Mouse (Mus musculus): ENCODE results near the gene Grhl3. TPM values are rescaled to one million over a fixed set of nuclear protein-coding genes. Genes with fewer than 3 reads are reported as not detected.
A peak's percentile ranks its signal among the peaks of the same experiment; 100 is the strongest.

Grhl3 gene
- polyA plus RNA-seq, 1 experiment from 2014 or later = 4.2 TPM

GRCm38 (mm10) chr4:135581222-135581910 is 7.9 kb upstream of the Grhl3 start:
- no peak overlapping the region for H3K4me3 ChIP-seq (ENCODE audit: low read depth, low read length)
- ATAC-seq (ENCODE audit: insufficient read depth, low FRiP score, low TSS enrichment) = no peak
- no peak overlapping the region for H3K4me2 ChIP-seq (ENCODE audit: low read depth)
- H3K27ac ChIP-seq (ENCODE audit: low read depth, low read length) = no peak overlapping the region
- H3K36me3 ChIP-seq (ENCODE audit: control insufficient read depth, insufficient read depth, low read length) = no peaks in the 10 kb centered on the region
- 26% methylated on average over 12 of the region's 12 CpGs for WGBS
- H3K27me3 ChIP-seq (ENCODE audit: control insufficient read depth, insufficient read depth, low read length) = no peaks in the 10 kb centered on the region
- no peak overlapping the region for H3K9ac ChIP-seq (ENCODE audit: low read length)
- H3K4me1 ChIP-seq (ENCODE audit: control insufficient read depth, insufficient read depth, low read length) = no peaks in the 10 kb centered on the region
- no peak for DNase-seq (ENCODE audit: low spot score)
- H3K9me3 ChIP-seq (ENCODE audit: control insufficient read depth, low read length) = no peaks in the 10 kb centered on the region

GRCm38 (mm10) chr4:135579695-135580094 is 6.3 kb upstream of the Grhl3 start:
- 61% methylated on average over 6 of the region's 6 CpGs for WGBS
- DNase-seq (ENCODE audit: low spot score) (no peak), ATAC-seq (ENCODE audit: insufficient read depth, low FRiP score, low TSS enrichment) (no peak)

GRCm38 (mm10) chr4:135578490-135578889 is 5.1 kb upstream of the Grhl3 start:
- H3K4me2 ChIP-seq (ENCODE audit: low read depth) = no peak overlapping the region
- H3K9me3 ChIP-seq (ENCODE audit: control insufficient read depth, low read length) = no peaks in the 10 kb centered on the region
- no peak overlapping the region for H3K4me3 ChIP-seq (ENCODE audit: low read depth, low read length)
- 0 out of 2 replicates have a peak, but pooled peaks cover under 1% of the 10 kb centered on the region for H3K4me1 ChIP-seq (ENCODE audit: control insufficient read depth, insufficient read depth, low read length)
- ATAC-seq (ENCODE audit: insufficient read depth, low FRiP score, low TSS enrichment) (no peak), DNase-seq (ENCODE audit: low spot score) (no peak)
- 90% methylated on average over 5 of the region's 5 CpGs for WGBS
- peaks cover 10% of the 10 kb centered on the region for H3K27me3 ChIP-seq (ENCODE audit: control insufficient read depth, insufficient read depth, low read length)
- H3K36me3 ChIP-seq (ENCODE audit: control insufficient read depth, insufficient read depth, low read length) = no peaks in the 10 kb centered on the region
- H3K9ac ChIP-seq (ENCODE audit: low read length) = no peak overlapping the region
- no peak overlapping the region for H3K27ac ChIP-seq (ENCODE audit: low read depth, low read length)

More at GRCm38 (mm10) chr4:135579695-135580094, 6.3 kb upstream of the Grhl3 start:
- Histone ChIP-seq H3K4me1 (ENCODE audit: control insufficient read depth, insufficient read depth, low read length) (no peaks in the 10 kb centered on the region), H3K4me3 (ENCODE audit: low read depth, low read length) (no peak overlapping the region), H3K27ac (ENCODE audit: low read depth, low read length) (no peak overlapping the region), H3K36me3 (ENCODE audit: control insufficient read depth, insufficient read depth, low read length) (no peaks in the 10 kb centered on the region), H3K9me3 (ENCODE audit: control insufficient read depth, low read length) (no peaks in the 10 kb centered on the region), H3K27me3 (ENCODE audit: control insufficient read depth, insufficient read depth, low read length) (0 out of 2 replicates have a peak, but pooled peaks cover 5% of the 10 kb centered on the region), H3K9ac (ENCODE audit: low read length) (no peak overlapping the region), H3K4me2 (ENCODE audit: low read depth) (no peak overlapping the region)

- ATAC-seq (ENCODE audit: insufficient read depth, low FRiP score, low TSS enrichment) = no peak
- H3K4me3 ChIP-seq (ENCODE audit: low read depth, low read length) = no peak overlapping the region
- H3K9ac ChIP-seq (ENCODE audit: low read length) = no peak overlapping the region
- H3K9me3 ChIP-seq (ENCODE audit: control insufficient read depth, low read length) = no peaks in the 10 kb centered on the region
- H3K27me3 ChIP-seq (ENCODE audit: control insufficient read depth, insufficient read depth, low read length) = peaks cover 39% of the 10 kb centered on the region
- no peak overlapping the region for H3K27ac ChIP-seq (ENCODE audit: low read depth, low read length)
- no peaks in the 10 kb centered on the region for H3K36me3 ChIP-seq (ENCODE audit: control insufficient read depth, insufficient read depth, low read length)
- WGBS = 58% methylated on average over 15 of the region's 15 CpGs
- no peak for DNase-seq (ENCODE audit: low spot score)
- 0 out of 2 replicates have a peak, but pooled peaks cover 4% of the 10 kb centered on the region for H3K4me1 ChIP-seq (ENCODE audit: control insufficient read depth, insufficient read depth, low read length)
- no peak overlapping the region for H3K4me2 ChIP-seq (ENCODE audit: low read depth)
Measured at GRCm38 (mm10) chr4:135575365-135576140, 2.1 kb upstream of the Grhl3 start.

DNA sequence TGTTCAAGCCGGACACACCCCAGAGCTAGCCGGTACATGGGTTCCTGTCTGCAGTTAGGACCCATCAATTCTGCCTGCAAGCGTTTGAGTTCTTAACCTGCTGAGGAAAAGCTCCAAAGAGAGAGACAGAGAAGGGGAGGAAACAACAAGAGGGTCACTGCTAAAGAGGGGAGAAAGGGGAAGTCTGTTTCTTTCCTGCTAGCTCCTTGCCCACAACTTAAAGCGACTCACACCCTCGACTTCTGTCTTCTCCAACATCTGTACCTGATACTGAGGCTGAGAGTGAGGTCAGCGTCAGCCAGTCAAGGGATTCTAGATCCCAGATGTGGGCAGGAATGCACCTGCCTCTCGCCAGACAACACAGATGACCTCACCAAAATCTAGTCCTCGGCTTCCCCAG is 1.2 kb downstream of the Grhl3 start:
- Histone ChIP-seq H3K9ac (ENCODE audit: low read length) (no peak overlapping the region), H3K27ac (ENCODE audit: low read depth, low read length) (no peak overlapping the region), H3K9me3 (ENCODE audit: control insufficient read depth, low read length) (no peaks in the 10 kb centered on the region), H3K4me3 (ENCODE audit: low read depth, low read length) (no peak overlapping the region), H3K4me1 (ENCODE audit: control insufficient read depth, insufficient read depth, low read length) (0 out of 2 replicates have a peak, but pooled peaks cover 13% of the 10 kb centered on the region), H3K27me3 (ENCODE audit: control insufficient read depth, insufficient read depth, low read length) (peaks cover 55% of the 10 kb centered on the region), H3K36me3 (ENCODE audit: control insufficient read depth, insufficient read depth, low read length) (no peaks in the 10 kb centered on the region), H3K4me2 (ENCODE audit: low read depth) (no peak overlapping the region)
- ATAC-seq (ENCODE audit: insufficient read depth, low FRiP score, low TSS enrichment) = no peak
- no peak for DNase-seq (ENCODE audit: low spot score)
- WGBS = 28% methylated on average over 8 of the region's 8 CpGs

GRCm38 (mm10) chr4:135571037-135571550 is 2.3 kb downstream of the Grhl3 start:
- Histone ChIP-seq H3K9ac (ENCODE audit: low read length) (no peak overlapping the region), H3K36me3 (ENCODE audit: control insufficient read depth, insufficient read depth, low read length) (no peaks in the 10 kb centered on the region), H3K4me1 (ENCODE audit: control insufficient read depth, insufficient read depth, low read length) (0 out of 2 replicates have a peak, but pooled peaks cover 13% of the 10 kb centered on the region), H3K27me3 (ENCODE audit: control insufficient read depth, insufficient read depth, low read length) (peaks cover 55% of the 10 kb centered on the region), H3K9me3 (ENCODE audit: control insufficient read depth, low read length) (no peaks in the 10 kb centered on the region), H3K4me3 (ENCODE audit: low read depth, low read length) (no peak overlapping the region), H3K27ac (ENCODE audit: low read depth, low read length) (no peak overlapping the region), H3K4me2 (ENCODE audit: low read depth) (no peak overlapping the region)
- DNase-seq (ENCODE audit: low spot score) (no peak), ATAC-seq (ENCODE audit: insufficient read depth, low FRiP score, low TSS enrichment) (peak; percentile 27; the same call in 1 of the 2 replicates)
- WGBS = 46% methylated on average over 6 of the region's 6 CpGs

GRCm38 (mm10) chr4:135570152-135571036 is 3.0 kb downstream of the Grhl3 start:
- DNase-seq (ENCODE audit: low spot score) = peak; percentile 65
- 7% methylated on average over 32 of the region's 32 CpGs for WGBS

DNA sequence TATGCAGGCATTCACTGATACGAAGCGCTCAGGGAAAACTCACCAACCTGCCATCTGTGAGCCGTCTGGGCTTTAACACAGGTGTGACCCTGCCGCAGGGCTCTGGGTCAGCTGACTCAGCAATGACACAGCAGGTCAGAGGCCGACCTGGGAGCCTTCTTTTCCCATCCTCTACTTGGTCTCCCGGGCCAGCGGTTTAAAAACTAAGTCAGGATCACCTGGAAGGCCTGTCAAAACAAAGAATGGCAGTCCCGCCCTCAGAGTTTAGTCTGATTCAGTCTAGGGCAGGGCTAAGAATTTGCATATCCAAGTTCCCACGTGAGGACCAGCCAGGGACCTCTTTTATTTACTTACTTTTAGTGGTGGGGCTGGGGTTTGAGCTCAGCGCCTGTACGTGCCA is 4.2 kb downstream of the Grhl3 start:
- Histone ChIP-seq H3K9me3 (ENCODE audit: control insufficient read depth, low read length) (no peaks in the 10 kb centered on the region), H3K27ac (ENCODE audit: low read depth, low read length) (no peak overlapping the region), H3K9ac (ENCODE audit: low read length) (no peak overlapping the region), H3K36me3 (ENCODE audit: control insufficient read depth, insufficient read depth, low read length) (no peaks in the 10 kb centered on the region), H3K27me3 (ENCODE audit: control insufficient read depth, insufficient read depth, low read length) (peaks cover 50% of the 10 kb centered on the region), H3K4me1 (ENCODE audit: control insufficient read depth, insufficient read depth, low read length) (0 out of 2 replicates have a peak, but pooled peaks cover 13% of the 10 kb centered on the region), H3K4me3 (ENCODE audit: low read depth, low read length) (no peak overlapping the region), H3K4me2 (ENCODE audit: low read depth) (no peak overlapping the region)
- no peak for DNase-seq (ENCODE audit: low spot score)
- 5% methylated on average over 11 of the region's 11 CpGs for WGBS
- ATAC-seq (ENCODE audit: insufficient read depth, low FRiP score, low TSS enrichment) = no peak

More at GRCm38 (mm10) chr4:135570152-135571036, 3.0 kb downstream of the Grhl3 start:
- Histone ChIP-seq H3K36me3 (ENCODE audit: control insufficient read depth, insufficient read depth, low read length) (no peaks in the 10 kb centered on the region), H3K9ac (ENCODE audit: low read length) (no peak overlapping the region; the same call in 1 of the 2 replicates), H3K4me1 (ENCODE audit: control insufficient read depth, insufficient read depth, low read length) (0 out of 2 replicates have a peak, but pooled peaks cover 13% of the 10 kb centered on the region), H3K4me3 (ENCODE audit: low read depth, low read length) (peak overlapping the region; percentile 32), H3K27ac (ENCODE audit: low read depth, low read length) (no peak overlapping the region), H3K4me2 (ENCODE audit: low read depth) (peak overlapping the region; percentile 48), H3K9me3 (ENCODE audit: control insufficient read depth, low read length) (no peaks in the 10 kb centered on the region), H3K27me3 (ENCODE audit: control insufficient read depth, insufficient read depth, low read length) (peaks cover 52% of the 10 kb centered on the region)
- ATAC-seq (ENCODE audit: insufficient read depth, low FRiP score, low TSS enrichment) = 0 out of 2 replicates have a peak, but pooled peaks have one; percentile 35

Measured in neural tube, embryonic 11.5 days (tissue).